Mouse (Mus musculus): Measurements from ENCODE around the gene Imp3. TPM values are rescaled to one million over a fixed set of nuclear protein-coding genes. Genes with fewer than 3 reads are reported as not detected.

Gene Imp3
- total RNA-seq, 2 experiments from 2014 or later: 40.1 to 43.1 TPM

- DNase-seq: peak; percentile 98
- intact Hi-C loops (cut with DNase I; ENCODE audit: low total_unique reads): loop anchor here (10.0 kb wide), 1 partner anchor 74 kb away; no protein-coding TSS in a partner anchor
Observed at GRCm38 (mm10) chr9:56950414-56951400, 13.4 kb downstream of the Imp3 start, which contains the start of gene Snupn. TSS of gene Snupn (plus strand) at chr9:56950878.

- intact Hi-C loops (cut with DNase I; ENCODE audit: low total_unique reads): loop anchor here (10.0 kb wide), 1 partner anchor 71 kb away; no protein-coding TSS in a partner anchor
Observed at GRCm38 (mm10) chr9:56953562-56953961, 16.3 kb downstream of the Imp3 start.

GRCm38 (mm10) chr9:56956966-56957675 lies 19.8 kb downstream of the Imp3 start:
- intact Hi-C loops (cut with DNase I; ENCODE audit: low total_unique reads): loop anchor here (10.0 kb wide), 1 partner anchor 68 kb away; no protein-coding TSS in a partner anchor
- DNase-seq: peak; percentile 24

More at GRCm38 (mm10) chr9:56953562-56953961, 16.3 kb downstream of the Imp3 start:
- no peak for DNase-seq

GRCm38 (mm10) chr9:56958689-56959088 lies 21.4 kb downstream of the Imp3 start:
- intact Hi-C loops (cut with DNase I; ENCODE audit: low total_unique reads): loop anchor here (10.0 kb wide), 1 partner anchor 66 kb away; no protein-coding TSS in a partner anchor

GRCm38 (mm10) chr9:56961591-56961990 lies 24.3 kb downstream of the Imp3 start:
- intact Hi-C loops (cut with DNase I; ENCODE audit: low total_unique reads): no loop called here

More at GRCm38 (mm10) chr9:56958689-56959088, 21.4 kb downstream of the Imp3 start:
- DNase-seq: no peak

GRCm38 (mm10) chr9:56970158-56970557 lies 32.9 kb downstream of the Imp3 start:
- no peak for DNase-seq

More at GRCm38 (mm10) chr9:56961591-56961990, 24.3 kb downstream of the Imp3 start:
- no peak for DNase-seq

GRCm38 (mm10) chr9:56973960-56974524 lies 36.8 kb downstream of the Imp3 start:
- DNase-seq: no peak
- intact Hi-C loops (cut with DNase I; ENCODE audit: low total_unique reads): no loop called here

More at GRCm38 (mm10) chr9:56970158-56970557, 32.9 kb downstream of the Imp3 start:
- intact Hi-C loops (cut with DNase I; ENCODE audit: low total_unique reads): no loop called here

- intact Hi-C loops (cut with DNase I; ENCODE audit: low total_unique reads): no loop called here
- DNase-seq: no peak
Observed at GRCm38 (mm10) chr9:56975199-56975598, 37.9 kb downstream of the Imp3 start.

- no peak for DNase-seq
- intact Hi-C loops (cut with DNase I; ENCODE audit: low total_unique reads): no loop called here
Observed at GRCm38 (mm10) chr9:56980186-56980585, 42.9 kb downstream of the Imp3 start.

- intact Hi-C loops (cut with DNase I; ENCODE audit: low total_unique reads): no loop called here
- no peak for DNase-seq
Observed at GRCm38 (mm10) chr9:56981502-56981901, 44.2 kb downstream of the Imp3 start.

Other genes with a start within 250 kb of the Imp3 start
- gene Lingo1, start 141.0 kb upstream of the Imp3 start, total RNA-seq (2021): under 1 TPM; 0.47 to 0.82 TPM
- under 1 TPM in 1 of 2 experiments, not detected in 1; 0.80 TPM for gene Odf3l1, start 72.8 kb upstream of the Imp3 start, total RNA-seq (2021)
- gene Cspg4, start 72.4 kb upstream of the Imp3 start, total RNA-seq (2021): 10 to 100 TPM; 13.8 to 20.6 TPM
- 1 to 10 TPM; 6.4 to 6.5 TPM for gene Snx33, start 9.1 kb upstream of the Imp3 start, total RNA-seq (2021)
- 1 to 10 TPM; 7.3 to 7.4 TPM for gene Snupn, start 13.4 kb downstream of the Imp3 start, total RNA-seq (2021)
- 1 to 10 TPM; 8.6 to 9.2 TPM for gene Ptpn9, start 57.4 kb downstream of the Imp3 start, total RNA-seq (2021)
- gene Sin3a, start 134.6 kb downstream of the Imp3 start, total RNA-seq (2021): 10 to 100 TPM; 20.3 to 22.7 TPM
- gene Man2c1, start 193.2 kb downstream of the Imp3 start, total RNA-seq (2021): 10 to 100 TPM; 32.8 to 36.2 TPM
- gene Neil1, start 210.8 kb downstream of the Imp3 start, total RNA-seq (2021): 1 to 10 TPM; 4.7 to 5.6 TPM
- 10 to 100 TPM; 22.1 to 24.4 TPM for gene Commd4, start 220.9 kb downstream of the Imp3 start, total RNA-seq (2021)